Mouse (Mus musculus): Measurements from ENCODE around the gene Mapk8ip3. TPM values are rescaled to one million over a fixed set of nuclear protein-coding genes. Genes with fewer than 3 reads are reported as not detected.

Mapk8ip3 gene
- 4.0 and 4.5 TPM in 2 replicates for polyA plus RNA-seq (2015; fragmentation: Nextera tagmentation; extraction: Ambion mirVana)

GRCm38 (mm10) chr17:24936259-24937237, at the start of gene Mapk8ip3:
Mapk8ip3 (minus strand) TSS chr17:24936977.
- H3K9ac ChIP-seq (replicated peaks): peak within 1 kb of the TSS; percentile 71
- WGBS (ENCODE audit: insufficient replicate concordance): under 1% methylated on average over 78 of the region's 78 CpGs
- H3K36me3 ChIP-seq (replicated peaks; ENCODE audit: insufficient read depth, low read length): 0 out of 2 replicates have a peak, but pooled peaks cover 4% of the 10 kb centered on the region
- H3K4me3 ChIP-seq (ENCODE audit: low read depth, low read length): peak within 1 kb of the TSS; percentile 73
- peak within 1 kb of the TSS; percentile 90 for H3K27ac ChIP-seq (ENCODE audit: low read depth)
- ATAC-seq (peak; percentile 99), DNase-seq (peak; percentile 97)
- no peaks in the 10 kb centered on the region for H3K9me3 ChIP-seq (ENCODE audit: low read length)
- no peaks in the 10 kb centered on the region for H3K27me3 ChIP-seq (ENCODE audit: insufficient read depth, low read length)
- peaks cover 19% of the 10 kb centered on the region for H3K4me1 ChIP-seq (ENCODE audit: insufficient read depth)
- H3K4me2 ChIP-seq (ENCODE audit: low read depth, low read length): peak within 1 kb of the TSS; percentile 71
- peak; percentile 69 for TF ChIP-seq CTCF (IDR thresholded peaks at IDR 0.05; ENCODE audit: low read depth)
- no peak for TF ChIP-seq EP300 (IDR thresholded peaks at IDR 0.05; ENCODE audit: low read depth)

GRCm38 (mm10) chr17:24960852-24961715, 24.3 kb upstream of the Mapk8ip3 start:
- peak overlapping the region; percentile 87 for H3K4me3 ChIP-seq (ENCODE audit: low read depth, low read length)
- ATAC-seq (peak; percentile 47), DNase-seq (no peak)
- 11% methylated on average over 21 of the region's 21 CpGs for WGBS (ENCODE audit: insufficient replicate concordance)
- no peaks in the 10 kb centered on the region for H3K9me3 ChIP-seq (ENCODE audit: low read length)
- H3K4me1 ChIP-seq (ENCODE audit: insufficient read depth): peaks cover 11% of the 10 kb centered on the region
- peak overlapping the region; percentile 88 for H3K4me2 ChIP-seq (ENCODE audit: low read depth, low read length)
- TF ChIP-seq CTCF (IDR thresholded peaks at IDR 0.05; ENCODE audit: low read depth): peak; percentile 17
- TF ChIP-seq EP300 (IDR thresholded peaks at IDR 0.05; ENCODE audit: low read depth): no peak
- H3K27me3 ChIP-seq (ENCODE audit: insufficient read depth, low read length): no peaks in the 10 kb centered on the region
- H3K9ac ChIP-seq (replicated peaks): peak overlapping the region; percentile 40; the same call in 1 of the 2 replicates
- peak overlapping the region; percentile 59; the same call in 1 of the 2 replicates for H3K27ac ChIP-seq (ENCODE audit: low read depth)
- H3K36me3 ChIP-seq (replicated peaks; ENCODE audit: insufficient read depth, low read length): peaks cover 41% of the 10 kb centered on the region

GRCm38 (mm10) chr17:24960135-24960851, 23.5 kb upstream of the Mapk8ip3 start, which contains the start of gene Jpt2:
Jpt2 (minus strand) TSS chr17:24960689.
- H3K27ac ChIP-seq (ENCODE audit: low read depth): peak within 1 kb of the TSS; percentile 81
- H3K36me3 ChIP-seq (replicated peaks; ENCODE audit: insufficient read depth, low read length): peaks cover 37% of the 10 kb centered on the region
- peak; percentile 99 for DNase-seq
- TF ChIP-seq CTCF (IDR thresholded peaks at IDR 0.05; ENCODE audit: low read depth) (peak; percentile 80), EP300 (IDR thresholded peaks at IDR 0.05; ENCODE audit: low read depth) (no peak)
- peak within 1 kb of the TSS; percentile 87 for H3K4me3 ChIP-seq (ENCODE audit: low read depth, low read length)
- ATAC-seq: peak; percentile 99
- H3K27me3 ChIP-seq (ENCODE audit: insufficient read depth, low read length): no peaks in the 10 kb centered on the region
- H3K4me2 ChIP-seq (ENCODE audit: low read depth, low read length): peak within 1 kb of the TSS; percentile 88
- H3K9ac ChIP-seq (replicated peaks): peak within 1 kb of the TSS; percentile 87
- peaks cover 11% of the 10 kb centered on the region for H3K4me1 ChIP-seq (ENCODE audit: insufficient read depth)
- no peaks in the 10 kb centered on the region for H3K9me3 ChIP-seq (ENCODE audit: low read length)
- WGBS (ENCODE audit: insufficient replicate concordance): under 1% methylated on average over 45 of the region's 59 CpGs

GRCm38 (mm10) chr17:24959371-24959770, 22.6 kb upstream of the Mapk8ip3 start:
- no peak for ATAC-seq
- Histone ChIP-seq H3K36me3 (replicated peaks; ENCODE audit: insufficient read depth, low read length) (peaks cover 34% of the 10 kb centered on the region), H3K4me1 (ENCODE audit: insufficient read depth) (peaks cover 11% of the 10 kb centered on the region), H3K27ac (ENCODE audit: low read depth) (0 out of 2 replicates have a peak overlapping the region, but pooled peaks have one; percentile 81), H3K9ac (replicated peaks) (peak overlapping the region; percentile 87), H3K9me3 (ENCODE audit: low read length) (no peaks in the 10 kb centered on the region), H3K4me2 (ENCODE audit: low read depth, low read length) (peak overlapping the region; percentile 88), H3K4me3 (ENCODE audit: low read depth, low read length) (peak overlapping the region; percentile 87), H3K27me3 (ENCODE audit: insufficient read depth, low read length) (no peaks in the 10 kb centered on the region)
- no peak for DNase-seq
- TF ChIP-seq CTCF (IDR thresholded peaks at IDR 0.05; ENCODE audit: low read depth) (no peak), EP300 (IDR thresholded peaks at IDR 0.05; ENCODE audit: low read depth) (no peak)
- 47% methylated on average over 8 of the region's 8 CpGs for WGBS (ENCODE audit: insufficient replicate concordance)

- WGBS (ENCODE audit: insufficient replicate concordance): 73% methylated on average over 2 of the region's 2 CpGs
- Histone ChIP-seq H3K36me3 (replicated peaks; ENCODE audit: insufficient read depth, low read length) (peaks cover 19% of the 10 kb centered on the region), H3K27me3 (ENCODE audit: insufficient read depth, low read length) (no peaks in the 10 kb centered on the region), H3K27ac (ENCODE audit: low read depth) (peak overlapping the region; percentile 71), H3K4me1 (ENCODE audit: insufficient read depth) (peaks cover 12% of the 10 kb centered on the region), H3K9me3 (ENCODE audit: low read length) (no peaks in the 10 kb centered on the region), H3K4me2 (ENCODE audit: low read depth, low read length) (peak overlapping the region; percentile 33; the same call in 1 of the 2 replicates), H3K9ac (replicated peaks) (0 out of 2 replicates have a peak overlapping the region, but pooled peaks have one; percentile 11), H3K4me3 (ENCODE audit: low read depth, low read length) (no peak overlapping the region)
- peak; percentile 83 for ATAC-seq
- no peak for TF ChIP-seq EP300 (IDR thresholded peaks at IDR 0.05; ENCODE audit: low read depth)
- TF ChIP-seq CTCF (IDR thresholded peaks at IDR 0.05; ENCODE audit: low read depth): no peak
- DNase-seq: peak; percentile 23
Measured at GRCm38 (mm10) chr17:24953291-24953690, 16.5 kb upstream of the Mapk8ip3 start.

All from liver, postnatal 0 days (tissue).